Mouse (Mus musculus): Measurements from ENCODE around the gene Spg11.

GRCm38 (mm10) chr2:122126765-122127347 is 8.7 kb upstream of the Spg11 start:
- TF ChIP-seq MYOG (IDR thresholded peaks at IDR 0.05; ENCODE audit: control insufficient read depth in 1 of 3, insufficient read depth in 1 of 3, insufficient read length in 2 of 3, low read depth in 2 of 3) = no peak
- TF ChIP-seq TCF12 (IDR thresholded peaks at IDR 0.05; ENCODE audit: insufficient read depth, poor library complexity, severe bottlenecking) = no peak
- TF ChIP-seq E2F4 (IDR thresholded peaks at IDR 0.05; ENCODE audit: insufficient read depth) = no peak
